Mouse (Mus musculus) CH12.LX (cell line): ENCODE data around the gene Rfpl4. TPM values are rescaled to one million over a fixed set of nuclear protein-coding genes. Genes with fewer than 3 reads are reported as not detected.

Experiments used
- DNase-seq: peaks from one replicate; pipeline ENCODE4 v3.0.0-alpha.2; 2013; ENCODE audit errors: extremely low read depth
- H3K27ac ChIP-seq: 2 replicates; pipeline ENCODE4 v1.5.1; 2012; ENCODE audit warnings: low read depth, mild to moderate bottlenecking, control low read depth, moderate library complexity; ENCODE audit not compliant: insufficient read depth
- H3K27me3 ChIP-seq: replicated peaks from 2 replicates; pipeline ENCODE3; 2012; ENCODE audit warnings: inconsistent platforms
- H3K36me3 ChIP-seq, 2 experiments: replicated peaks in 1 of 2; 2 replicates each; pipeline versions ENCODE3 to v1.6.1; 2012; ENCODE audit warnings: inconsistent platforms in 1 of 2, low read length in 1 of 2, mild to moderate bottlenecking in 1 of 2, mixed read lengths in 1 of 2, moderate library complexity in 1 of 2; ENCODE audit not compliant: control insufficient read depth in 1 of 2, insufficient read depth in 1 of 2
- H3K4me1 ChIP-seq, 2 experiments: 2 replicates each; pipeline ENCODE4 v1.6.1; 2012; ENCODE audit warnings: inconsistent platforms in 1 of 2, moderate library complexity in 1 of 2; ENCODE audit not compliant: insufficient read depth in 2 of 2, control insufficient read depth in 1 of 2
- H3K4me2 ChIP-seq: 2 replicates; pipeline ENCODE4 v1.6.1; 2012; ENCODE audit warnings: low read depth, mild to moderate bottlenecking, control low read depth; ENCODE audit not compliant: poor library complexity, insufficient read depth, severe bottlenecking
- H3K4me3 ChIP-seq, 3 experiments: fragments of 150-350 bp in 1 of 3; sonication (generic) in 1 of 3; replicated peaks in 1 of 3; 2 replicates each; pipeline versions ENCODE3 to v1.5.1; 2011 to 2012; ENCODE audit warnings: low read depth in 2 of 3, low read length in 2 of 3, mild to moderate bottlenecking in 2 of 3, moderate library complexity in 2 of 3, control low read depth in 1 of 3, improper control_type of control experiment in 1 of 3, inconsistent platforms in 1 of 3, mixed read lengths in 1 of 3; ENCODE audit not compliant: poor library complexity in 1 of 3
- H3K79me2 ChIP-seq: replicated peaks from 2 replicates; pipeline ENCODE4 v1.6.1; 2012; ENCODE audit warnings: mild to moderate bottlenecking, moderate library complexity; ENCODE audit not compliant: control insufficient read depth, poor library complexity, insufficient read depth, severe bottlenecking; ENCODE audit errors: extremely low read depth
- H3K9ac ChIP-seq: 2 replicates; pipeline ENCODE4 v1.6.1; 2012; ENCODE audit warnings: low read depth, mild to moderate bottlenecking, control low read depth, moderate library complexity; ENCODE audit not compliant: insufficient read depth
- H3K9me3 ChIP-seq: replicated peaks from 2 replicates; pipeline ENCODE3; 2012; ENCODE audit warnings: low read length, inconsistent platforms, mixed read lengths
- BHLHE40 ChIP-seq: IDR thresholded peaks from 2 replicates; pipeline ENCODE4 v1.6.1; 2011; ENCODE audit warnings: mild to moderate bottlenecking, low read depth, low read length, improper control_type of control experiment
- CHD1 ChIP-seq: IDR thresholded peaks from 2 replicates; pipeline ENCODE4 v1.6.1; 2012; ENCODE audit warnings: low read depth, low read length, improper control_type of control experiment, inconsistent platforms
- CTCF ChIP-seq, 2 experiments: IDR thresholded peaks in 1 of 2; conservative IDR thresholded peaks in 1 of 2; 2 replicates each; pipeline ENCODE4 v1.5.1; 2011 to 2012; ENCODE audit warnings: low read depth in 2 of 2, low read length in 2 of 2, improper control_type of control experiment in 1 of 2, inconsistent platforms in 1 of 2, mild to moderate bottlenecking in 1 of 2, moderate library complexity in 1 of 2
- ELF1 ChIP-seq: IDR thresholded peaks from 2 replicates; pipeline ENCODE4 v1.6.1; 2014; ENCODE audit warnings: low read depth, mild to moderate bottlenecking, inconsistent platforms, low read length, improper control_type of control experiment
- GABPA ChIP-seq: IDR thresholded peaks from 2 replicates; pipeline ENCODE4 v1.6.1; 2012; ENCODE audit warnings: low read depth, low read length, improper control_type of control experiment, inconsistent platforms; ENCODE audit not compliant: insufficient replicate concordance
- IRF4 ChIP-seq: IDR thresholded peaks from 2 replicates; pipeline ENCODE4 v1.6.1; 2014; ENCODE audit warnings: low read depth, mild to moderate bottlenecking, inconsistent platforms, low read length, improper control_type of control experiment
- JUN ChIP-seq: IDR thresholded peaks from 2 replicates; pipeline ENCODE4 v1.6.1; 2011; ENCODE audit warnings: low read depth, mild to moderate bottlenecking, low read length, improper control_type of control experiment, moderate library complexity; ENCODE audit not compliant: insufficient read depth
- JUND ChIP-seq: conservative IDR thresholded peaks from 2 replicates; pipeline ENCODE4 v1.6.1; 2011; ENCODE audit warnings: low read depth, low read length, improper control_type of control experiment
- KAT2A ChIP-seq: IDR thresholded peaks from 2 replicates; pipeline ENCODE4 v1.6.1; 2012; ENCODE audit warnings: low read length, improper control_type of control experiment, inconsistent platforms; ENCODE audit not compliant: insufficient replicate concordance
- MAFK ChIP-seq: IDR thresholded peaks from 2 replicates; pipeline ENCODE4 v1.6.1; 2011; ENCODE audit warnings: low read length, improper control_type of control experiment; ENCODE audit not compliant: insufficient replicate concordance
- MAZ ChIP-seq: IDR thresholded peaks from 2 replicates; pipeline ENCODE4 v1.6.1; 2012; ENCODE audit warnings: low read depth, mild to moderate bottlenecking, inconsistent platforms, low read length, improper control_type of control experiment, moderate library complexity
- MEF2A ChIP-seq: IDR thresholded peaks from 2 replicates; pipeline ENCODE4 v1.6.1; 2014; ENCODE audit warnings: low read depth, mild to moderate bottlenecking, inconsistent platforms, low read length, improper control_type of control experiment, borderline replicate concordance
- MXI1 ChIP-seq: IDR thresholded peaks from 2 replicates; pipeline ENCODE4 v1.6.1; 2011; ENCODE audit warnings: mild to moderate bottlenecking, low read depth, low read length, improper control_type of control experiment
- NRF1 ChIP-seq: IDR thresholded peaks from 2 replicates; pipeline ENCODE4 v1.6.1; 2014; ENCODE audit warnings: low read depth, mild to moderate bottlenecking, inconsistent platforms, low read length, improper control_type of control experiment, moderate library complexity
- PAX5 ChIP-seq: IDR thresholded peaks from 2 replicates; pipeline ENCODE4 v1.6.1; 2012; ENCODE audit warnings: low read length, inconsistent platforms, mixed read lengths
- POLR2AphosphoS2 ChIP-seq: IDR thresholded peaks from 2 replicates; pipeline ENCODE4 v1.6.1; 2011; ENCODE audit warnings: low read depth, low read length, improper control_type of control experiment
- RAD21 ChIP-seq: IDR thresholded peaks from 2 replicates; pipeline ENCODE4 v1.6.1; 2011; ENCODE audit warnings: low read depth, mild to moderate bottlenecking, low read length, improper control_type of control experiment, moderate library complexity
- RCOR1 ChIP-seq: conservative IDR thresholded peaks from 2 replicates; pipeline ENCODE4 v1.6.1; 2012; ENCODE audit warnings: low read depth, mild to moderate bottlenecking, inconsistent platforms, low read length, improper control_type of control experiment
- SMC3 ChIP-seq: IDR thresholded peaks from 2 replicates; pipeline ENCODE4 v1.6.1; 2011; ENCODE audit warnings: low read depth, low read length, improper control_type of control experiment
- UBTF ChIP-seq: IDR thresholded peaks from 2 replicates; pipeline ENCODE4 v1.6.1; 2012; ENCODE audit warnings: low read depth, mild to moderate bottlenecking, inconsistent platforms, low read length, improper control_type of control experiment, moderate library complexity
- USF2 ChIP-seq: conservative IDR thresholded peaks from 2 replicates; pipeline ENCODE4 v1.6.1; 2011; ENCODE audit warnings: low read depth, low read length, improper control_type of control experiment
- ZNF384 ChIP-seq: IDR thresholded peaks from 2 replicates; pipeline ENCODE4 v1.6.1; 2012; ENCODE audit warnings: low read depth, low read length, improper control_type of control experiment, inconsistent platforms
- dilution Hi-C: fragments of 300-500 bp; cut with MboI; formaldehyde crosslinking; loops from 2 replicates; pipeline ENCODE4 v1.14.3; 2020; ENCODE audit warnings: low sequenced_read_pairs; ENCODE audit not compliant: extremely low pct_unique_long_range_greater_than_20kb, extremely low pct_ligation_motif_present
- in situ Hi-C: fragments of 300-500 bp; cut with MboI; formaldehyde crosslinking; loops from 3 replicates; pipeline ENCODE4 v1.14.3; 2019; ENCODE audit warnings: low sequenced_read_pairs, low pct_ligation_motif_present, low pct_unique_long_range_greater_than_20kb, mixed read lengths
- polyA plus RNA-seq: library from polyadenylated mRNA; unstranded; fragments of >175 nt; gene quantifications from 2 replicates; pipeline ENCODE4 v1.2.1, GENCODE M21; 2012; ENCODE audit warnings: low read depth; ENCODE audit not compliant: insufficient read length
- total RNA-seq, 2 experiments: library from RNA; depleted of rRNA; stranded (reverse); fragments of 300-350 nt in 1 of 2; fragments of >200 nt in 1 of 2; gene quantifications; 2 replicates each; pipeline ENCODE4 v1.2.3; 2012 to 2014

Gene Rfpl4
- total and polyA plus RNA-seq, 3 experiments: not detected

DNA sequence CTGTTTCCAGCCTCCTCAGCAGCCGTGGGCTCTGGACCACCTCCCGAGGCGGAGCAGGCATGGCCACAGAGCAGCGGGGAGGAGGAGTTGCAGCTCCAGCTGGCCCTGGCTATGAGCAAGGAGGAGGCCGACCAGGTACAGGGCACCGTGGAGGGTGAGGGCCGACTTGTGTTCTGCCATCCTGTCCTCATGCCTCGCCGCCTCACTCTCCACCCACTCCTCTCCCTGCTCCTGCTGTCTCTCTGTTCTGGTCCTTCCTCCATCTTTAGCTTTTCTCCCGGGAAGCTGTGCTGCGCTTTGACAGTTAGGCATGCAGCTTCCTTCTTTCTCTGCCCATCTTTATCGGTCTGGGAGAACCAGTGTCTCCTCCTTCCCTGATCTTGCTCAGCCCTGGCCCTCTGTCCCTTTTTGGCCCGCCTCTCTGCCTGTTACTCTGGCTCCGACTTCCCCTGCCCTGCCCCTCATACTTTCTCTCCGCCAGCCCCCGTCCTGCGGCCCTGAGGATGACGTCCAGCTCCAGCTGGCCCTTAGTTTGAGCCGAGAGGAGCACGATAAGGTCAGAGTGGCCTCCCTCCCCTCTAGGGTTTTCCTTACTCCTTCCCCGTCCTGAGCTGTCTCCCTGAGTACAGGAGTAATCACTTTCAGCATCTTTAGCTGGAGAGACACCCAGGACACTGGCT is 23.8 kb downstream of the Rfpl4 start:
- H3K27me3 ChIP-seq: no peaks in the 10 kb centered on the region
- H3K9ac ChIP-seq: no peak overlapping the region
- no peak overlapping the region for H3K4me3 ChIP-seq
- dilution Hi-C loops: no loop called here
- peaks cover 41% of the 10 kb centered on the region for H3K79me2 ChIP-seq
- peaks cover 94 to 98% of the 10 kb centered on the region in 2 experiments for H3K36me3 ChIP-seq
- H3K27ac ChIP-seq: no peak overlapping the region; the same call in 1 of the 2 replicates
- DNase-seq: no peak
- TF ChIP-seq NRF1 (no peak), USF2 (no peak), IRF4 (no peak), UBTF (no peak), JUN (no peak), CHD1 (no peak), MAFK (no peak), BHLHE40 (no peak), PAX5 (no peak), MAZ (no peak), KAT2A (no peak), GABPA (no peak), MXI1 (no peak), SMC3 (no peak), ELF1 (no peak), RAD21 (no peak), POLR2AphosphoS2 (no peak), MEF2A (no peak), RCOR1 (no peak), CTCF (conservative IDR thresholded peaks at IDR 0.05 in 1 of 2, IDR thresholded peaks at IDR 0.05 in 1 of 2; ENCODE audit: low read depth in 2 of 2, low read length in 2 of 2) (no peak)
- peaks cover 0 to 6% of the 10 kb centered on the region in 2 experiments; a peak in 2 of 4 replicates for H3K4me1 ChIP-seq
- no peak overlapping the region for H3K4me2 ChIP-seq
- no peaks in the 10 kb centered on the region for H3K9me3 ChIP-seq
- in situ Hi-C loops: no loop called here

DNA sequence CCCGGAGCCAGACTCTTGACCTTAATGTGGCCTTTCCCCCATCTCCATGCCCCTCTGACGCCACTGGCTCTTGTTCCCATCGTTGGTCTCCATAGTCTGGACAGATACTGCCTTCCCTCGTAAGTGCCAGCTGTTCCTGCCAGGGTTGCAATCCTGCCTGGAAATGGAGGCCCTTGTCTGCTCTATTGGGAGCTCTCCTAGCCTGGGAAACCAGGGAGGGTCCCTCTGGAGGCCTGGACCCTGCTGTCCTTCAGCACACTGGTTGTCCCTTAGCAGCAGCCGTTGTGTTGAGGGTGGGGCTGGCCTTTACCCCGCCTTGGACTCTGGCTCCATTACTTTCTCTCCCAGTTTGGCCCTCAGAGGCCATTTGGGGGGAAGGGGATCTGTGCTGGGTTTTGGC is 24.4 kb downstream of the Rfpl4 start:
- H3K4me2 ChIP-seq: no peak overlapping the region
- TF ChIP-seq CHD1 (no peak), ZNF384 (no peak), JUND (no peak), MAZ (no peak)
- H3K4me1 ChIP-seq: peaks cover 0 to 12% of the 10 kb centered on the region in 2 experiments; a peak in 2 of 4 replicates
- H3K36me3 ChIP-seq: peaks cover 92 to 98% of the 10 kb centered on the region in 2 experiments
- H3K9ac ChIP-seq: no peak overlapping the region
- in situ Hi-C loops (no loop called here), dilution Hi-C loops (no loop called here)
- no peak overlapping the region for H3K27ac ChIP-seq
- peaks cover 47% of the 10 kb centered on the region for H3K79me2 ChIP-seq
- H3K4me3 ChIP-seq: no peak overlapping the region
- no peak for DNase-seq
- H3K27me3 ChIP-seq: no peaks in the 10 kb centered on the region
- no peaks in the 10 kb centered on the region for H3K9me3 ChIP-seq
